Mouse (Mus musculus) layer of hippocampus, adult 8-10 months (tissue): ENCODE data around the gene Smim20. TPM values are rescaled to one million over a fixed set of nuclear protein-coding genes. Genes with fewer than 3 reads are reported as not detected.

Source experiments
- DNase-seq, 2 experiments: peaks; one replicate each; pipeline ENCODE4 v3.0.0; 2022; ENCODE audit warnings: low spot score in 2 of 2
- total RNA-seq, 4 experiments: library from RNA; stranded (reverse); gene quantifications; 2 replicates each; pipeline ENCODE4 v1.2.4; 2022

Gene Smim20
- total RNA-seq, 4 experiments from 2014 or later: 39.2 to 46.5 (median 44.4) TPM

DNA sequence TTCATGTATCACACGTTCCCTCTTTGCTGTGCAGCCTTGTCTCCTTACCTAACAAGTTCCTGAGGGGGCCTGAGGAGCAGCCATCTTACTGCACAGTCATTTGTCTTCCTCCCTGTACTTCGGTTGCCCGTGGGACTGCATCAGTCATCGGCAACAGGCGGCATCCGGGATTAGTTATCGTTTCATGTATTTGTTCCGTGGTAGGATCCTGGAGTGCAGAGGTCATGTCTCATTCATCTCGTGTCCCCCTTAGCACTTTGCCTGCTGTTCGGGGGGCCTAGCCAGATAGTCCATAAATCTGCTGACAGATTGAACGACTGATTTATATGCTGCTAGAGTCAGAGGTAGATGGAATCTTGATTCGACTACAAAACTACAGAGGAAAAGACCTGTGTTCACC lies 1.1 kb upstream of the Smim20 start:
- no peak for DNase-seq

DNA sequence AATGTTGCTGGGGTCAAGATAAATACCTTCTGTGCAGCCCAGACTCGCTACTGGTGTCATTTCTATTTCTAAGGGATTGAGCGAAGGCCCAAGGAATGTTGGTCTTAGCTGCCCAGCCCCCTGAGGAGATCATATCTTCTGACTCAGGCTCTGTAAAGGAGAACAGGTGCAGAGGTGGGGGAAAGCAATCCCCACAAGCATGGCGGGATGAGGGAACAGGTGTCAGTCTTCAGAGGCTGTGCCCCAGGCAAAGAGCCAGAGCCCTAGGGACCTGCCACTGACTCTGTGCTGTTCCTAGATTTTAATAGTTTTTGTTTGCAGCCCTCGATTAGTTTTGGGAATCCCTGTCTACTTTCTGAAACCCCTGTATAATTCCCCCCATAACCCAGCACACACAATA lies 702 bp upstream of the Smim20 start:
- DNase-seq: no peak

DNA sequence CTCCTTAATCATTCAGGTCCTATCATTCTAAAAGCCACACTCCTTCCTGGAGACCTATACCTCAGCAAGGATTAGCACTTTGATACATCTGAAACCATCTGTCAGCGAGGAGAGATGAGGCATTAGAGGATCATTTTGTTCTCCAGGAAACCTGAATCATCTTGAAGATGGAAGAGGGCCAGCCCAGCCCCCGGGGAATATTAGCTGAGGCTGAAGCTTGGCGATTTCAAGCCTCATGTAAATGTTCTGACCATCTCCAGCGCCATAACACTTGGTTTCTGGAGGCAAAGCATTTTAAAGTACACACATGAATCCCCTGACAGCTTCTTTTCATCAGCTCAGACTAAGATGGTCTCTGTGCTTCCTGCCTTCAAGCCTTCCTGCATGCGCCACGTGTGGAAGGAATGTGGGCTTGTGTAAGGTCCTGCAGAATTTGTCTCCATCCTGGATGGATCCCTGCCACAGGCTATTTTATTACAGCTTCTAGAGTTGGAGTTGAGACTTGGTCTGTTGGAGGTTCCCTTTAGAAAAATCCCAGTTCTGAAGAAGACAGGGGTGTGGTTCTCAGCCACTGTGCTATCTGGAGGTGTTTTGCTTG lies 1.3 kb downstream of the Smim20 start:
- peak in 1 of 2 experiments; percentile 41 for DNase-seq

DNA sequence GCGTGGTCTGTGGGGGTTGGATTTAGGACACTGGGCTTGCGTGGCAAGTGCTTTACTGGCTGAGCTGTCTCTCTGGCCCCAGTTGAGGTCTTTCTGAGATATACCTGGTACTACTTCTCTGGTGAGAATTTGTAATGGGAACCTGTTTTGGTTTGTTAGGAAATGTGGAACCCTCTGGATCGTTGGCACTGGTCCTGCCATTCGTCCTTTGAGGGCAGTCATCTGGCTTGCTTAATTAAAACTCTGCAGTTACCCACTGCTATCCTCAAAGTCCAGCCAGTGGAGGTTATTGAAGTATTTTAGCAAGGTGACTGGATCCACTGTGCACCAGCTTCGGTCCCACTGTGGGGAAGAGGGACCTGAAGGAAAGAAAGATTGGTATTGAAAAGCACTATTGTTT lies 2.9 kb downstream of the Smim20 start:
- no peak for DNase-seq

DNA sequence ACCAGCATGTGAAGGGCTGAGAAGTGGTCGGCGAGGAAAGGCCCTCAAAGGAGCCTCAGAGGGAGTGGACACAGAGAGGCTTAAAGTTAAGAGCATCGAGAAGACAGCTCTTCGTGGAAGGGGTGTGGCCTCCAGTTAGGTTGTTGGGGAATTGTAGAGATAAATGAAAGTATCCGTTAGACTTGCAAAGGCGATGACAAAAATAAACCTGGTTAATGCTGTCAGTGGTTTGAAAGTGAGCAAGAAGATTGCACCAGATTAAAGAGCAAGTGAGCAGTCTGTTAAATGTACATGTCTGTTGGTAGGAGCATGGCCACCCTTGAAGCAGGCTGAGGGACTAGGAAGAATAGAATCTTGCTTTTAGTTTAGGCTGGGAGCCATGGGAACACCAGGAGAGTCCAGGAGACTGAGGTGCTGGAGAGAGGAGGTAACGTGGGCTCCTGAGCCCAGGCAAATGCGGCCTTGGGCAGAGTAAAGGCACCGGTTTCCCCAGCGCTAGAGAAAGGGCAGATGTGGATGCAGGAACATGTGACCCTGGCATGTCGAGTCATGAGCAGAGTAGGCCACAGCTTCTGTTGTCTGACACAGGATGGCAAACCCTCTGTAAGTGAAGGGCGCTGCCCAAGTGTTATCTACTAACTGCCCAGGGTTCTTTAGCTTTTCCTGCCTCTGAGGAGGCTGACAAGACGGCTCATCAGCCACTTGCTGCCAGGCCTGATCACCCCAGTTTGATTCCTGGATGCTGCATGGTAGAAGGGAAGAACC lies 4.2 kb downstream of the Smim20 start:
- no peak for DNase-seq

DNA sequence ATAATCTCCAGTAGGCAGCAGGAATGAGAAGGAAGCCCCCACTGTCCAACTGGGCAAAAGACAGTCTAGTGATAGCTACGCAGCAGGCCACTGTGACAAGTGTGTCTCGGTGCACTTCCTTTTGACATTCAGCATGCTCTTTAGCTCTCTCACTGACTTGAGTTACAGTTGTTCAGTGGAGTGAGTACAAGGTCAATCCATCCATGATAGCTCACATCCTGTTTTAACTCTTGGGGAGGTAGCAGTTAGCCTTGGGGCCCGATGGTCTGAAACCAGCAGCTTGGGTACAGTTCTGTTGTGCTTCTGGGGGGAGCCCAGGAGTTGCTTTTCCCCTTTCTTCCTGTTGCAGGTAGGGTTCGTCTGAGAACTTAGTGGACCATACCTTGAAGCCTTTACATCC lies 5.7 kb downstream of the Smim20 start:
- DNase-seq: no peak

DNA sequence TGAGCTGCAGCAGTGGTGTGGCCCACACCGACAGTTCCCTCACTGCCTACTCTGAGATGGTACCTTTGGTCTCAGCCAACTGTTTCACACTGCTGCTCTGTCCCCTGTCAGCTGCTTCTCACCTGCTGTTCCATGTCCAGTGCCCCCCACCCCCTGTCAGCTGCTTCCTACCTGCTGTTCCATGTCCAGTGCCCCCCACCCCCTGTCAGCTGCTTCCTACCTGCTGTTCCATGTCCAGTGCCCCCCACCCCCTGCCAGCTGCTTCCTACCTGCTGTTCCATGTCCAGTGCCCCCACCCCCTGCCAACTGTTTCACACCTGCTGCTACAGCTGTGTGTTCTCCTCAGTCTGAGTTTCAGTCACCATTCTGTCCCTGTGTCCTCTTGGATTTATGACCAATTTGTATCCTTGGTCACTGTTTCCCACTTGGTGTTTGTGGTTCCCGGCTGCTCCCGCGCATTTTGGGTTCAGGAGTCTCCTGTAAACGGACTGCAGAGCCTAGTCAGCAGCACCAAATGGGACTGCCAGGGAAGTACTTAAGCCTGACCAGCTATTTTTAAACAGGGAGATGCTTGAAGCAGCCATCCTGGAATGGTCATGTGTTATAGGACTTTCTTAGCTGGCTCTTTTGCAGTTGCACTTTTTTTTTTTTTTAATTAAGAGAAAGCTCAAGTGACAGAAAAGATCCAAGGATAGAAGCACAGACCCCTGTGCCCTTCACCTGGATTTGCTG lies 7.0 kb downstream of the Smim20 start:
- no peak for DNase-seq

DNA sequence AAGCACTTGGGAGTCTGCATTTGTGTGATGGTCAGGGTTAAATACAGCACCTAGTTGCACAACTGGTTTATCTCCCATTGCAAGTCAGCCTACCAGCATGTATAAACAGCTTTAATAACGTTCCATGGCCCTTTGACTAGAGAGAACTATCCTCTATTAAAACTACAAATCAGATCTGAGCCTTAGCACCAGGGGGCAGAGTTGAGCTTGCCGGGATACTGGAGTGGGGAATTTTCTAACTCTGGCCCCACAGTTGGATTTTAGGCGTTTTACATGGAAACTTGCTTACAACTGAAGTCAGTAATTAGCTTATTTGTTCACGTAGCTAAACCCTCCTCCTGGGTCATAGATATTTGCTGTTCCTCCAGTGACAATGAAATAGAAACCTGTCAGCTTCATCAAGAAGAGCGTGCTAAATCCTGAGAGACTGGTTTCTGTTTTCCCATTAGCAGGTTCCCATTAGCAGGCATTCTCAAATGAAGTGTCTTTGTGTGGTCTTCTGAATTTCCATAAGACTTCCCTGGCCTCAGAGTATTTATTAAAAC lies 8.0 kb downstream of the Smim20 start:
- peak in 1 of 2 experiments; percentile 58 for DNase-seq

DNA sequence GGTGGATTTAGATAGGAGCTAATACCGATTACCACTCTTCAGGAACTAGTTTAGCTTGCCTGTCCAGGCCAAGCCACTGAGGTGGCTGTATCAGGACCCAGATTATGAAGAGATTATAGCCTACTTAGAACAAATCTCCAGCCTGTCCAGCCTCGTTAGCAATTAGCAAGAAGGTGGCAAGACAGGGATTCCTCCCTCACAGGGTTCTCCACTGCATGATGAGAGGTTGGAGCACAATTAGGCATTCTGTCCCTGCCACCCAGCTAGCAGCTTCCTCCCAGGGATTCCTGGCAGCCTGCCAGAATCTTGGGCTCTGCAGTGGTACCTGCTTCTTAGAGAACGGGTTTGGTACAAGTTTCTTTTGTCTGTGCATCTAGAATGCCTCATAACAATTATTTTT lies 8.5 kb downstream of the Smim20 start:
- no peak for DNase-seq

DNA sequence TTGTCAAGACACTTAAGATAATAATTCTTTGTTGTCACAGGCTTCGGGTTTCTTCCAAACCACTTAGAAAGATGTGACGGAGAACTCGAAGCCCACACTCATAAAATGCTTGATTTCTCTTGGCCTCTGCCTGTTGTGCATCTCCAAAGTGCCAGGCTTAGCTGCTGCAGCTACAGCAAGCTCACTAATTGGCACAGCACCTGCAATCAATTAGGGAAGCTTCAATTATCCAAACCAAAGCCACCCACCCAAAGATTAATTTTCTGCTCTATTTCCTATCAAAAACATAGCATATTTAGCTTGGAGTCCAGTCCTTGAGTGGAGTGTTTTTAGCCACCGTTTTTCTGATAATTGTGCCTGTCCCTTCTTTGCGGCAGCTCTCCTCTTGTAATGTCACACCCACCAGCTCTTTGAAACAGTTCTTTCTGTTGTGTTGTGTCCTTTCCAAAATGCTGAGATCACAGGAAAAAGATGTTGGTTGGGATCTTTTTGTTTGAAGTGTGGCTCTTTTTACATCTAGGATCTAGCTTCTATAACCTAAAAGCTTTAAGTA lies 9.7 kb downstream of the Smim20 start:
- DNase-seq: no peak

DNA sequence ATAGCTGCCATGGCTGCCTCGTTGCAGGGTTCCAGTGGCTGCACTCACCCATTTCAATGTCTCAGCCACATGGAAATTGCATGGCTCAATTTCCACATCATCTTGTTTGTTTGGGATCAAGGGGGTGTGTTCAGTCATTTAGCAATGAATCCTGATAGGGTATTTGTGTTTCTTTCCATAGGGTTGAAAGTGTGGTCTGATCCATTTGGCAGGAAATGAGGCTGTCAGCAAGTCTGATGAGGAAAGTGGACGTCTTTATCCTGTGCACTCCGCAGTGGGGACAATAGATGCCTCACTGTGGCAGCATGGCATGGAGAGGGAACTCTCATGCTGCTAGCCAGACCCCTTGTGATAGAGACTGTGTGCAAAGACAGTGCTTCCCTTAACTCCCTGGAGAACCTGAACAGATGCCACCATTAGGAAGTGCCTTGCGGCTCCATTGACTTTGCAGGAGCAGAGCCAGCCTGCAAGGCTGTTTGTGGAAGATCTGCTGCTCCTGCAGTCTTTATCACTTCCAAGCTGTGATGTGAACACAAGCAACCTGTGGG lies 10.9 kb downstream of the Smim20 start:
- DNase-seq: no peak

DNA sequence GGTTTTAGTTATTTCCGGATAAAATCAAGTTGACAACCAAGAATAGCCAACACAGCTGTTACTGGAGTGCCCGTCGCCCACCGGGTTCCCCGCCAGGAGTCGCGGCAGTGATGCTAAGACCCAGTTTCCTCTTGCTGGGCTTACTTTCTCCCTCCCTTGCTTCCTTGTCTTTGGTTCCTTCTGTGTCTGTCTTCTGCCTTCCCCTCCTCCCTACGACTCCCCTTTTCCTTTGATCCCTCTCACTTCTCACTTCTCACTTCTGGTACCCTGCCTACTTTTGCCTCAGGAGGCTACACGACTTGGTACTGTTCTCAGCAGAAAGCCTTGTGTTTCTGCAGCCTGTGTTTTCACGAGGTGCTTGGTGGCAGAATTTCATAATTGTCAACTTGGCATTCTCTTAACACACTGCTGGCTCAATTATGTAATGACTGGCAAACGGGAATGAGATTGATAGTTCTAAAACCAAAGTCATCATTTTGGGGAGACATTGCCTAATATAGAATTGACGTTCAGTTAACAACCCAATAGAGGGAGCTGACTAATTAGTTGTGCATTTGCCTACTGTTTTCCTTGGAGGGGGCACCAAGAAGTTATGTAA lies 12.4 kb downstream of the Smim20 start:
- DNase-seq: no peak

DNA sequence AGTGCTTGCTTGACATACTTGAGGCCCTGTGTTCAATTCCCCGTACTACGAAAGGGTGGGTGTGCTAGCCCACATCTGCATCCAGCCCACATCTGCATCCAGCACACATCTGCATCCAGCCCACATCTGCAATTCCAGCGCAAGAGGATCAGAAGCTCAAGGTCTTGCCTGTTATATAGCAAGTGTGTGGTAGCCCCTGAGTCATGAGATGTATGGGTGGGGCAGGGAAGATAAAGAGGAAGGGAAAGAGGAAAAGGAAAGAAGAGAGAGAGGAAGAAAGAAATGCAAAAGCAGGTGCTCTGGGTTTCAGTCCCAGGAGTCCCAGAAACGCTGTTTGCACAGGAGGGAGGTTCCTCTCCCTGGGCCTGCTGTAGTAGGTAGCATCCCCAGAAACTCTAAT lies 15.6 kb downstream of the Smim20 start:
- DNase-seq: no peak

DNA sequence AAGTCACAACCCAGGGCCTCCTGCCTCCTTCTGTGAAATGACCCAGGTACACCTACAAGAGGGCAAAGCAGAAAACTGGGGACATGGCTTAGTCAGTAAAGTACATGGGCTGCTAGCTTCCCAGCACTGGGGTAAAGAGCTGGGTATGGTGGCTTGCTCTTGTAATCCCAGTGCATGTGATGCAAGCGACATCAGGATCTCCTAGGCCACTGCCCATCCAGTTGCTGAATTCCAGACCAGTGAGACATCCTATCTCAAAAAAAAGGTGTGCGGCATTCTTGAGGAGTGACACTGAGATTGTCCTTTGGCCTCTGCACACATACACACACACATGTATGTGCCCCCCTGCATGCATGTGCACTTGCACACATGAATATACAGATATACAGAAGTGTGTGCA lies 19.5 kb downstream of the Smim20 start:
- no peak for DNase-seq

DNA sequence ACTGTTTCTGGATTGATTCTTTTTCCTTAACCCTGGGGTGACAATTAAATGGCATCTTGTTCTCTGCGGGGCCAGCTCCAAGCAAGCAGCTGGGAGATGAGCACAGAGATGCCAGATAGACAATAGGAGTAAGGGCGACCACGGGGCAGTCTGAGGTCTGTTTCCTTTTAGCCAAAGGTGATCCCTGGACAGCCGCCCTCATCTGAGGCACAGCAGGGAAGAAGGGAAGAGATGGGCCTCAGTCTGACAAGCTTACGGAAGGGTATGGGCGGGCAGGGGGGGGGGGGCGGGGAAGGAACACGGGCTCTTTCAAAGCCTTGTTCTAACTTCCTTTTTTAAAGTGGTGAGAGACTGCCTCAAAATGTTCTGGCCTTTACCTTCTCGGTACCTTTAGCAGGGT lies 22.6 kb downstream of the Smim20 start:
- no peak for DNase-seq

DNA sequence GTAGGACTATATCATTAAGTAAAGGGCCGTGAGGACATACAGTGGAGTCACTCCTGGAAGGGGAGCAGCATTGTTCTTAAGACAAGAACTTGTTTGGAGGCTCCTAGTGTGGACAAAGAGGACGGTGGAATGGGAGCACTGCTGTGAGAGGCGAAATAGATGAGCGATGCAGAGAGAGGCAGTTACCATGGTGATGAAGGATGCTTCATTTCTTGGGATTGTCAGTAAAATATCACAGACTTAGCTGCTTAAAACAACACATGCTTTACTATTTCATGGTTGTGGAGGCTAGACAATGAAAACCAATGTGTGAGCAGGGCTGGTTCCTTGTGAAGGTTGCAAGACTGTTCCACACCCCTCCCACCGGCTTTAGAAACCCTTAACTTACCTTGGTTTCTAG lies 27.7 kb downstream of the Smim20 start:
- no peak for DNase-seq

DNA sequence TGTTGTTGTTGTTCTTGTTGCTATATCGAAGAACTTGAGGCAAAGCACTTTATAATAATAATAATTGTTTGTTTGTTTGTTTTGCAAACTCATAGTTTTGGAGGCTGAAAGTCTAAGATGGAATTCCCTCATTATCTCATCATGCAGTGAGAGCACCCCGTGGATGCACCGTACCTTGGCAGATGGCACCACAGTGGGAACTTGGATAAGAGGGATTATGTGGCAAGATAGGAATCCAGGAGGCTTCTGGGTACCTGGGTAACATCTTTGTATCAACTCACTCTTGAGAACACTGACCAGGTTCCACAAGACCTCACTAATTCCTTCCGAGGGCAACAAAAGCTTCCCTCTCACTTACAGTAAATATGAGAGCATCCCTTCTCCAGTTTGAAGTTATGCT lies 30.1 kb downstream of the Smim20 start:
- no peak for DNase-seq

DNA sequence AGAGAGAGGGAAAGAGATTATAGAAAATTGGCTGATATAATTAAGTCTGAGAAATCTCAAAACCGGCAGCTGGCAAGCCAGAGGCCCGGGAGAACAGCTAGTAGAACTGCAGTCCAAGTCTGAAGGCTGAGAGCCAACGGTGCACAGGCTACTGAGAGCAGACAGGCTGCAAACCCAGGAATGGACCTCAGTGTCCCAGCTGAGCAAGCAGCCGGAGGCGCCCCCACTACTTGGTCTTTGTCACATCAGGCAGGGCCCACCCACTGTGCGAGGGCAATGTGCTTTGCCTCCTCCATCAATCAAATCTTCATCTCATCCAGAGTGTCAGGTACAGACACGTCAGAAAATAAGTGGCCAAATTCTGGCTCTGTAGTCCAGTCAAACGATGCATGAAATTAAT lies 34.6 kb downstream of the Smim20 start:
- no peak for DNase-seq

DNA sequence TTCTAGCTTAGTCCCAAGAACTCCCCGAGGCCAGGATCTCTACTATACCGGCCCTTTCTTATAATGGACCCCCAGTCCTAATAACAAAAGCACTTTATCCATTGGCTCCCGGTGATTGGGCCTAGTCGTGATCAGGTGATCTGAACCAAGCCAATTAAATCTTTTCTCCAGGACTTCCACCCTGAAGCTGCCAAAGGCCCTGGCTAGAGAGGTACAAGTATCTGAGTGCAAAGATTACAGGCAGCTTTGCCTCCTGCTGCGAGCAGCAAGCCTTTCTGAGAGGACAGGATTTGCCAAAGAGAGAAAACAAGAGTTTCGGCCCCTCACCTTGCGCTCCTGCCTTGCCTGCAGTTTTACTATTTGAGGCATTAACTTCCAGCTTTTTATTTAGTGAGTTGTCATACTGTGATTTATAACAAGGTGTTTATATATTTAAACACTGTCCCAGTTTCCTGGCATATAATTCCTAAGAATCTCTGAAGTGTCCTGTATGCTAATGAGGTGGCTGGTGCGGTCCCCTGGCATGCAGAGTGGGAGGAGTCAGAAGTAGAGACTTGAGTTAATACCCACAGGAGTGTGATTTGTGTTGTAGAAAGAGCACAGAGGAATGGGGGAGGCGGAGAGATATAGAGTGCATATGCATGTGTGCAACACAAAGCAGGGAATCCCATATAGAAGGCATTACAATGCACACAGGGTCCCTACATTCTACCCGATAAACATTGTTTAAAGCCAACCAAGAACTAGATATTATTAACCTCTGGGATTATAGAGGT lies 36.2 kb downstream of the Smim20 start:
- no peak for DNase-seq

DNA sequence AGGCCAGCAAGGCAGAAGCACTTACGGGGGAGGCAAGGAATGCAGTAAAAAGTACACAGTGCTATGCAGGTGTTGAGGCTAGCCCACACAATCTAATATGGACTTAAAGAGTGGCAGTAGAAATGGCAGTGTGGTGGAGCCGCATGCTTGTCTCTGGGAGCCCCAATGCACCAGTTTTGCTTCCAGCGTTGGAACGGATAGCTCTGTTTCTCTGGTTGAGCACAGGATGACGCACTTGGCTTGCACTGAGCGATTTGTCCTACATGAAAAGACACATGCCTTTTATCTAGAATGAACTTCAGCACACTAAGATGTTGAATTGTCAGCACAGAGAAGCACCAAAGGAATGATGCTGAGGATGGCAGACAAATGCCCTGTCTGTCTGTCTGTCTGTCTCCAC lies 37.1 kb downstream of the Smim20 start:
- no peak for DNase-seq

DNA sequence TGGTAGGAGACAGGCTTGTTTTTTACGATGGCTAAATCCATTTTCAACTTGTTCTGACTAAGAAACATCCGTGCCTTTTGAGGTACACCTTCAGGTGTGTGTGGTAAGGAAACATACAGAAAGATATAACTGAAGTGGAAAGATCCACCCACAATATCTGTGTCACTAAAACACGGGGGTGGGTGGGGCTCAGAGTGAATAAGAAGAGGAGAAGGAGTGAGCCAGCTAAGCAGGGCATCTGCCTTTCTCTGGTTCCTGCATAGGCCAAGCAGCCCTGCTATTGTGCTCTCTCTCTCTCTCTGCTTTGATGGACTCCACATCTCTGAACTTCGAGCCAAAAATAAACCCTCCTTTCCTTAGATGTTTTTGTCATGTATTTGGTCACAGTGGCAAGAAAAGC lies 38.1 kb downstream of the Smim20 start:
- DNase-seq: no peak
